Comparison of ENCODE assay signal across 15 mouse cellular contexts in the genomic region with DNA sequence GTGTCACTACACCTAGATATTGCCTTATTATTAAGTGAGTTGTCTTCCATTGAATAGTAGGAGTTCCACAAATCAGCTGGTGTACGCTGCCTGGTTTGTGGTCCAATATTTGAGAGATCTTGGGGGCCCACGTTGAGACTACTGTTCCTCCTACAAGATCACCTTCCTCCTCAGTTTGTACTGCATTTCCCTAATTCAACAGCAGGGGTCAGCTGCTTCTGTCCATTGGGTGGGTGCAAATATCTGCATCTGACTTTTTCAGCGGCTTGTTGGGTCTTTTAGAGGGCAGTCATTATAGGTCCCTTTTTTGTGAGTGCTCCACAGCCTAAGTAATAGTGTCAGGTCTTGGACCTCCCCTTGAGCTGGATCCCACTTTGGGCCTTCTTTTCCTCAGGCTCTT.
"Had no signal": no experiment of that assay in that cellular context is flagged by ENCODE, and none has a peak within 500 bp of the region (broad histone marks: within the 10 kb centered on the region; RNA-seq: fewer than 3 reads in every experiment).

No protein-coding gene starts in this region.

- DNase-seq: kidney, postnatal 14 days; left cerebral cortex, postnatal 4 days; lung, adult 2 months; lung, postnatal 10 days; lung, postnatal 4 days; midbrain, embryonic 14.5 days; right cerebral cortex, adult 18-20 months; right cerebral cortex, postnatal 25 days; thymus, postnatal 25 days had no signal

- H3K27ac ChIP-seq: kidney, embryonic 15.5 days; limb, embryonic 13.5 days; liver, embryonic 15.5 days; midbrain, embryonic 10.5 days; neural tube, embryonic 15.5 days had no signal

- H3K9me3 ChIP-seq: kidney, embryonic 15.5 days; limb, embryonic 13.5 days; liver, embryonic 15.5 days; midbrain, embryonic 10.5 days; neural tube, embryonic 15.5 days had no signal

- H3K4me3 ChIP-seq: kidney, embryonic 15.5 days; limb, embryonic 13.5 days; liver, embryonic 15.5 days; midbrain, embryonic 10.5 days; myocyte; neural tube, embryonic 15.5 days had no signal

- H3K4me1 ChIP-seq: kidney, embryonic 15.5 days; limb, embryonic 13.5 days; liver, embryonic 15.5 days; midbrain, embryonic 10.5 days; neural tube, embryonic 15.5 days had no signal

- H3K36me3 ChIP-seq: kidney, embryonic 15.5 days; limb, embryonic 13.5 days; liver, embryonic 15.5 days; midbrain, embryonic 10.5 days; neural tube, embryonic 15.5 days had no signal

- H3K9ac ChIP-seq: kidney, embryonic 15.5 days; limb, embryonic 13.5 days; liver, embryonic 15.5 days; neural tube, embryonic 15.5 days had no signal
